Mouse (Mus musculus) embryonic facial prominence, embryonic 12.5 days (tissue): Measurements from ENCODE around the gene Itga3. TPM values are rescaled to one million over a fixed set of nuclear protein-coding genes. Genes with fewer than 3 reads are reported as not detected.
A peak's percentile ranks its signal among the peaks of the same experiment; 100 is the strongest.
"Not testable (repeated sequence)": the region's sequence is repeated elsewhere in the genome, so short reads cannot be mapped to it uniquely, and the experiment has no call there.

Experiments used
- ATAC-seq: fragments of 200-750 bp; cut with Nextera tagmentation; 2 replicates; pipeline ENCODE4 v1.8.0; 2017; ENCODE audit not compliant: insufficient number of reproducible peaks, insufficient read depth, low FRiP score, low TSS enrichment
- H3K27ac ChIP-seq: fragments of 300-500 bp; sonication (generic); 2 replicates; pipeline ENCODE4 v1.5.1; 2016; ENCODE audit warnings: mild to moderate bottlenecking
- H3K27me3 ChIP-seq: fragments of 300-500 bp; sonication (generic); 2 replicates; pipeline ENCODE4 v1.6.1; 2016; ENCODE audit warnings: mild to moderate bottlenecking, moderate library complexity
- H3K36me3 ChIP-seq: fragments of 300-500 bp; sonication (generic); 2 replicates; pipeline ENCODE4 v1.6.1; 2016; ENCODE audit warnings: mild to moderate bottlenecking
- H3K4me1 ChIP-seq: fragments of 300-500 bp; sonication (generic); 2 replicates; pipeline ENCODE4 v1.6.1; 2016
- H3K4me2 ChIP-seq: fragments of 300-500 bp; sonication (generic); replicated peaks from 2 replicates; pipeline ENCODE4 v1.6.1; 2016; ENCODE audit warnings: mild to moderate bottlenecking, moderate library complexity
- H3K4me3 ChIP-seq: fragments of 300-500 bp; sonication (generic); 2 replicates; pipeline ENCODE4 v1.5.1; 2016; ENCODE audit warnings: mild to moderate bottlenecking
- H3K9ac ChIP-seq: fragments of 300-500 bp; sonication (generic); 2 replicates; pipeline ENCODE4 v1.6.1; 2016; ENCODE audit warnings: mild to moderate bottlenecking, moderate library complexity
- H3K9me3 ChIP-seq: fragments of 300-500 bp; sonication (generic); 2 replicates; pipeline ENCODE4 v1.6.1; 2016; ENCODE audit warnings: mild to moderate bottlenecking, moderate library complexity
- WGBS: fragments of 180-500 bp; shearing (Covaris S2); methylation state at CpG from one replicate; pipeline ENCODE4 v1.1.7; 2016; 5-methylcytosine and 5-hydroxymethylcytosine counted together
- polyA plus RNA-seq: library from polyadenylated mRNA; unstranded; fragments of >200 nt; fragmentation: Nextera tagmentation; extraction: Ambion mirVana; gene quantifications from 2 replicates; pipeline ENCODE4 v1.2.1, GENCODE M21; 2016

Gene Itga3
- polyA plus RNA-seq, 1 experiment from 2014 or later, result 10.5 TPM

GRCm38 (mm10) chr11:95024439-95025184 lies 52.0 kb downstream of the Itga3 start:
- no peak for ATAC-seq
- Histone ChIP-seq H3K9me3 (no peaks in the 10 kb centered on the region), H3K4me2 (no peak overlapping the region), H3K9ac (no peak overlapping the region), H3K4me1 (no peaks in the 10 kb centered on the region), H3K36me3 (peaks cover 64% of the 10 kb centered on the region), H3K4me3 (no peak overlapping the region), H3K27ac (peak overlapping the region; percentile 20; the same call in 1 of the 2 replicates), H3K27me3 (no peaks in the 10 kb centered on the region)
- WGBS, result 75% methylated on average over 29 of the region's 29 CpGs

GRCm38 (mm10) chr11:95023481-95023880 lies 53.1 kb downstream of the Itga3 start:
- no peaks in the 10 kb centered on the region for H3K4me1 ChIP-seq
- no peaks in the 10 kb centered on the region for H3K27me3 ChIP-seq
- H3K4me3 ChIP-seq, result no peak overlapping the region
- H3K36me3 ChIP-seq, result peaks cover 76% of the 10 kb centered on the region
- WGBS, result 94% methylated on average over 9 of the region's 9 CpGs
- ATAC-seq, result no peak
- H3K4me2 ChIP-seq, result no peak overlapping the region
- H3K9ac ChIP-seq, result no peak overlapping the region
- H3K9me3 ChIP-seq, result no peaks in the 10 kb centered on the region
- no peak overlapping the region for H3K27ac ChIP-seq

GRCm38 (mm10) chr11:95022237-95022992 lies 54.2 kb downstream of the Itga3 start:
- Histone ChIP-seq H3K36me3 (peaks cover 80% of the 10 kb centered on the region), H3K4me2 (no peak overlapping the region), H3K27me3 (no peaks in the 10 kb centered on the region), H3K4me3 (no peak overlapping the region), H3K27ac (no peak overlapping the region), H3K9ac (no peak overlapping the region), H3K9me3 (no peaks in the 10 kb centered on the region), H3K4me1 (no peaks in the 10 kb centered on the region)
- 84% methylated on average over 10 of the region's 10 CpGs for WGBS
- no peak for ATAC-seq

GRCm38 (mm10) chr11:95015484-95015883 lies 61.1 kb downstream of the Itga3 start:
- 75% methylated on average over 3 of the region's 3 CpGs for WGBS
- H3K36me3 ChIP-seq, result peaks cover 62% of the 10 kb centered on the region

GRCm38 (mm10) chr11:95012487-95012886 lies 64.1 kb downstream of the Itga3 start:
- H3K9me3 ChIP-seq, result no peaks in the 10 kb centered on the region
- ATAC-seq, result no peak
- H3K4me2 ChIP-seq, result peak overlapping the region; percentile 78
- no peak overlapping the region for H3K9ac ChIP-seq
- no peaks in the 10 kb centered on the region for H3K27me3 ChIP-seq
- H3K4me1 ChIP-seq, result peaks cover 39% of the 10 kb centered on the region
- H3K36me3 ChIP-seq, result peaks cover 37% of the 10 kb centered on the region
- peak overlapping the region; percentile 72; the same call in 1 of the 2 replicates for H3K4me3 ChIP-seq
- 31% methylated on average over 3 of the region's 3 CpGs for WGBS
- 0 out of 2 replicates have a peak overlapping the region, but pooled peaks have one; percentile 20 for H3K27ac ChIP-seq

More at GRCm38 (mm10) chr11:95015484-95015883, 61.1 kb downstream of the Itga3 start:
- no peak for ATAC-seq
- Histone ChIP-seq H3K4me2 (no peak overlapping the region), H3K4me1 (peaks cover 27% of the 10 kb centered on the region), H3K27ac (no peak overlapping the region), H3K9ac (no peak overlapping the region), H3K4me3 (no peak overlapping the region), H3K27me3 (no peaks in the 10 kb centered on the region), H3K9me3 (no peaks in the 10 kb centered on the region)

GRCm38 (mm10) chr11:95012075-95012474 lies 64.5 kb downstream of the Itga3 start:
- H3K9me3 ChIP-seq, result no peaks in the 10 kb centered on the region

GRCm38 (mm10) chr11:95011416-95011815 lies 65.2 kb downstream of the Itga3 start:
- Histone ChIP-seq H3K36me3 (peaks cover 28% of the 10 kb centered on the region), H3K4me2 (peak overlapping the region; percentile 78), H3K27me3 (no peaks in the 10 kb centered on the region), H3K4me1 (peaks cover 49% of the 10 kb centered on the region), H3K4me3 (peak overlapping the region; percentile 72), H3K9ac (peak overlapping the region; percentile 96), H3K9me3 (no peaks in the 10 kb centered on the region), H3K27ac (peak overlapping the region; percentile 54; the same call in 1 of the 2 replicates)
- no peak for ATAC-seq
- whole genome bisulfite sequencing, result 31% methylated on average over 1 of the region's 1 CpGs

More at GRCm38 (mm10) chr11:95012075-95012474, 64.5 kb downstream of the Itga3 start:
- WGBS, result 66% methylated on average over 3 of the region's 3 CpGs
- H3K27ac ChIP-seq, result 0 out of 2 replicates have a peak overlapping the region, but pooled peaks have one; percentile 54
- peaks cover 34% of the 10 kb centered on the region for H3K36me3 ChIP-seq
- H3K9ac ChIP-seq, result peak overlapping the region; percentile 96
- no peak for ATAC-seq
- peak overlapping the region; percentile 78 for H3K4me2 ChIP-seq
- peaks cover 43% of the 10 kb centered on the region for H3K4me1 ChIP-seq
- H3K4me3 ChIP-seq, result peak overlapping the region; percentile 72
- H3K27me3 ChIP-seq, result no peaks in the 10 kb centered on the region

- Histone ChIP-seq H3K9ac (peak overlapping the region; percentile 96), H3K4me2 (peak overlapping the region; percentile 78), H3K36me3 (peaks cover 24% of the 10 kb centered on the region), H3K4me1 (peaks cover 54% of the 10 kb centered on the region), H3K4me3 (peak overlapping the region; percentile 72), H3K27ac (peak overlapping the region; percentile 96; the same call in 1 of the 2 replicates)
- WGBS, result 3% methylated on average over 4 of the region's 4 CpGs
- not testable (repeated sequence) for ATAC-seq, H3K9me3 ChIP-seq, H3K27me3 ChIP-seq
These were observed 65.7 kb downstream of the Itga3 start for GRCm38 (mm10) chr11:95010841-95011403.

- Histone ChIP-seq H3K36me3 (peaks cover 23% of the 10 kb centered on the region), H3K4me1 (peaks cover 57% of the 10 kb centered on the region), H3K4me3 (peak overlapping the region; percentile 72), H3K27ac (peak overlapping the region; percentile 96), H3K4me2 (peak overlapping the region; percentile 78), H3K9ac (peak overlapping the region; percentile 96), H3K27me3 (no peaks in the 10 kb centered on the region), H3K9me3 (no peaks in the 10 kb centered on the region)
- WGBS, result under 1% methylated on average over 32 of the region's 40 CpGs
- 0 out of 2 replicates have a peak, but pooled peaks have one; percentile 7 for ATAC-seq
These were observed 66.4 kb downstream of the Itga3 start for GRCm38 (mm10) chr11:95010141-95010739.

GRCm38 (mm10) chr11:95009629-95010014 lies 67.0 kb downstream of the Itga3 start, which contains the start of gene Samd14:
Gene Samd14 (plus strand): TSS chr11:95009879.
- Histone ChIP-seq H3K27ac (peak within 1 kb of the TSS; percentile 96), H3K9ac (peak within 1 kb of the TSS; percentile 96), H3K4me2 (peak within 1 kb of the TSS; percentile 78), H3K36me3 (peaks cover 23% of the 10 kb centered on the region), H3K4me1 (peaks cover 57% of the 10 kb centered on the region), H3K4me3 (peak within 1 kb of the TSS; percentile 72), H3K9me3 (no peaks in the 10 kb centered on the region), H3K27me3 (no peaks in the 10 kb centered on the region)
- ATAC-seq, result peak; percentile 53
- WGBS, result under 1% methylated on average over 31 of the region's 32 CpGs
